Mouse (Mus musculus): Measurements from ENCODE around the gene Kera. TPM values are rescaled to one million over a fixed set of nuclear protein-coding genes. Genes with fewer than 3 reads are reported as not detected.

Gene Kera
- polyA plus RNA-seq, 1 experiment from 2014 or later, result not detected

GRCm38 (mm10) chr10:97624381-97624780 lies 17.7 kb downstream of the Kera start:
- Histone ChIP-seq H3K4me3 (no peak overlapping the region), H3K27me3 (ENCODE audit: insufficient read depth, poor library complexity, severe bottlenecking) (no peaks in the 10 kb centered on the region), H3K36me3 (no peaks in the 10 kb centered on the region), H3K27ac (no peak overlapping the region), H3K9me3 (no peaks in the 10 kb centered on the region), H3K4me1 (no peaks in the 10 kb centered on the region)
- 81% methylated on average over 2 of the region's 2 CpGs for WGBS
- DNase-seq (ENCODE audit: low spot score), result no peak

- Histone ChIP-seq H3K9me3 (no peaks in the 10 kb centered on the region), H3K27me3 (ENCODE audit: insufficient read depth, poor library complexity, severe bottlenecking) (no peaks in the 10 kb centered on the region), H3K4me3 (no peak overlapping the region), H3K36me3 (no peaks in the 10 kb centered on the region), H3K4me1 (no peaks in the 10 kb centered on the region), H3K27ac (no peak overlapping the region)
- DNase-seq (ENCODE audit: low spot score), result no peak
- WGBS, result 52% methylated on average over 4 of the region's 4 CpGs
Measured at GRCm38 (mm10) chr10:97625116-97625515, 18.4 kb downstream of the Kera start.

DNA sequence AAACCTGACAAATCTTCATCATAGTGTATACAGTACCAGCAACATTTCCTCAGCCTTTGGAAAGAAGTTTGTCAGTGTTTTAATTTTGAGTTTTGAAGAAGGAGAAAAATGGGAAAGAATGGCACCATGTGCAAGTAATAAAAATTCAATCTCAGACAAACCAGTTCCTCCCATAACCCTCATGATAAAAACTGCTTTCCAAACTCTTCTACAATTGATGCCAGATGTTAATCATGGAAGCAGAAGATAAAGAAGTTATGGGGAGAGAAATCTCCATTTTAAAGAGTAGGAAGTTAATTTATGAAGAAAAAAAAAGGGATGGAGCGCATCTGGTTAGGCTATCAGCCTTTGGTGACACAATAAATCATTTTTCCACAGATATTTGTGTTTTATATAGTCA lies 19.9 kb downstream of the Kera start:
- H3K4me1 ChIP-seq, result no peaks in the 10 kb centered on the region
- 91% methylated on average over 1 of the region's 1 CpGs for WGBS
- DNase-seq (ENCODE audit: low spot score), result no peak
- H3K4me3 ChIP-seq, result no peak overlapping the region
- no peaks in the 10 kb centered on the region for H3K27me3 ChIP-seq (ENCODE audit: insufficient read depth, poor library complexity, severe bottlenecking)
- H3K9me3 ChIP-seq, result no peaks in the 10 kb centered on the region
- H3K27ac ChIP-seq, result no peak overlapping the region
- no peaks in the 10 kb centered on the region for H3K36me3 ChIP-seq

DNA sequence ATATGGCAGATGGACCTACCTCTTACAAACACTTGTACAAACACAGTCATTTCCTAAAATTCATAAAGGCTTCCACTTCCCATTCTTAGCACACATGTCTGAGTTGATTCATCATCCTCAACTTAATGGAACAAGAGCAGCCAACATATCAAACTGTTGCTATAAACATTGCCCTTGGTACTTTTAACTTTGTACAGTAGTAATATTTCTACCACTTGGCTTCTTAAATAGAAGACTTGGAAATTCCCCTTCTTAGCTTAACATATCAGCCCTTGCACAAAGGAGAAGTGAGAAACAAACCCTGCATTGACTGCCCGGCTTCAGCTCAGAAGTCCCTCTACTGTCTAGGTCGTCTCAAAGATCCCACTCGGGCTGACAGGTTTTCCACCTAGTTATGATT lies 24.4 kb downstream of the Kera start:
- H3K4me3 ChIP-seq, result no peak overlapping the region
- H3K27me3 ChIP-seq (ENCODE audit: insufficient read depth, poor library complexity, severe bottlenecking), result no peaks in the 10 kb centered on the region
- H3K27ac ChIP-seq, result no peak overlapping the region
- H3K4me1 ChIP-seq, result no peaks in the 10 kb centered on the region
- no peaks in the 10 kb centered on the region for H3K36me3 ChIP-seq
- H3K9me3 ChIP-seq, result no peaks in the 10 kb centered on the region
- DNase-seq (ENCODE audit: low spot score), result no peak
- 82% methylated on average over 3 of the region's 3 CpGs for WGBS

DNA sequence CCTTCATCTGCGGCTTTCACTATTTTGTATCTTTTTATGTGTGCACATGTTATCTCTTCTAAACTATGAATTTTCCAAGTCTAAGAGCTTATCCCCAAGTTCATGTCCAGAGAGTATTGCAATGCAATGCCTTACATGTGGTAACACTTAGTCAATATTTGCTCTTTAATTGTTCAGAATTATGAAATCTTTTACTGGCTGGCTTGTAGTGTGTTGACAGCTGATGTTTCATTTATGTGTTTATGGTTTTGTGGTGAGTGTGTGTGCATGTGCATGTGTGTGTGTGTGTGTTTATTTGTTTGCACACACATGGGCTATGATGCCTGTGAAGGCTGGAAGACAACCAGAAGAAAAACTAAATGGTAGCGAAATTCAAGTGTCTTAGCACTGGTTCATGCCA lies 35.2 kb downstream of the Kera start:
- no peaks in the 10 kb centered on the region for H3K36me3 ChIP-seq
- no peak overlapping the region for H3K4me3 ChIP-seq
- H3K27me3 ChIP-seq (ENCODE audit: insufficient read depth, poor library complexity, severe bottlenecking), result no peaks in the 10 kb centered on the region
- 79% methylated on average over 2 of the region's 2 CpGs for WGBS
- H3K27ac ChIP-seq, result no peak overlapping the region
- DNase-seq (ENCODE audit: low spot score), result no peak
- H3K9me3 ChIP-seq, result no peaks in the 10 kb centered on the region
- H3K4me1 ChIP-seq, result no peaks in the 10 kb centered on the region

- Histone ChIP-seq H3K27ac (no peak within 1 kb of the TSS), H3K4me3 (no peak within 1 kb of the TSS), H3K27me3 (ENCODE audit: insufficient read depth, poor library complexity, severe bottlenecking) (no peaks in the 10 kb centered on the region), H3K4me1 (no peaks in the 10 kb centered on the region), H3K36me3 (no peaks in the 10 kb centered on the region), H3K9me3 (no peaks in the 10 kb centered on the region)
- WGBS, result 75% methylated on average over 2 of the region's 2 CpGs
- DNase-seq (ENCODE audit: low spot score), result no peak
Measured at GRCm38 (mm10) chr10:97643768-97644167, 37.1 kb downstream of the Kera start, which contains the start of gene Epyc. Gene Epyc, plus strand, starts transcription at chr10:97644068.

GRCm38 (mm10) chr10:97650334-97650733 lies 43.7 kb downstream of the Kera start:
- Histone ChIP-seq H3K9me3 (no peaks in the 10 kb centered on the region), H3K27me3 (ENCODE audit: insufficient read depth, poor library complexity, severe bottlenecking) (no peaks in the 10 kb centered on the region), H3K4me1 (no peaks in the 10 kb centered on the region), H3K36me3 (no peaks in the 10 kb centered on the region), H3K27ac (no peak overlapping the region), H3K4me3 (no peak overlapping the region)
- no peak for DNase-seq (ENCODE audit: low spot score)
- 80% methylated on average over 2 of the region's 2 CpGs for WGBS

- Histone ChIP-seq H3K27ac (no peak overlapping the region), H3K9me3 (no peaks in the 10 kb centered on the region), H3K4me1 (no peaks in the 10 kb centered on the region), H3K27me3 (ENCODE audit: insufficient read depth, poor library complexity, severe bottlenecking) (no peaks in the 10 kb centered on the region), H3K36me3 (no peaks in the 10 kb centered on the region), H3K4me3 (no peak overlapping the region)
- WGBS, result 64% methylated on average over 1 of the region's 1 CpGs
- DNase-seq (ENCODE audit: low spot score), result no peak
Measured at GRCm38 (mm10) chr10:97659489-97659888, 52.8 kb downstream of the Kera start.

Other genes starting within 250 kb of the Kera start
- gene Dcn, start 127.3 kb upstream of the Kera start, polyA plus RNA-seq (2016; fragmentation: Nextera tagmentation; extraction: Ambion mirVana), result 47.6 and 49.3 TPM in 2 replicates
- gene Lum, start 41.8 kb upstream of the Kera start, polyA plus RNA-seq (2016; fragmentation: Nextera tagmentation; extraction: Ambion mirVana), result 17.5 and 50.5 TPM in 2 replicates
- 0.18 and 0.29 TPM in 2 replicates for gene Epyc, start 37.2 kb downstream of the Kera start, polyA plus RNA-seq (2016; fragmentation: Nextera tagmentation; extraction: Ambion mirVana)
- gene Ccer1, start 86.2 kb downstream of the Kera start, polyA plus RNA-seq (2016; fragmentation: Nextera tagmentation; extraction: Ambion mirVana), result not detected in 2 replicates
- not detected in 2 replicates for gene C030005K15Rik, start 119.9 kb downstream of the Kera start, polyA plus RNA-seq (2016; fragmentation: Nextera tagmentation; extraction: Ambion mirVana)

All from heart, embryonic 10.5 days (tissue).